Mouse (Mus musculus) heart, postnatal 25 days (tissue): ENCODE measurements at regions not wholly inside any gene's neighbourhood (a gene's known extent, or its start where the extent isn't known, plus 50 kb on each side); places are given as distances from the start of the nearest gene placed in this dataset.
"Not testable (repeated sequence)": the region's sequence is repeated elsewhere in the genome, so short reads cannot be mapped to it uniquely, and the experiment has no call there.

Source experiments
- DNase-seq: peaks from one replicate; pipeline ENCODE4 v3.0.0; 2022; ENCODE audit warnings: low spot score
- intact Hi-C: fragments of 180-260 bp; cut with DNase I; formaldehyde crosslinking; loops from one replicate; pipeline ENCODE4 v1.15.1; 2025

DNA sequence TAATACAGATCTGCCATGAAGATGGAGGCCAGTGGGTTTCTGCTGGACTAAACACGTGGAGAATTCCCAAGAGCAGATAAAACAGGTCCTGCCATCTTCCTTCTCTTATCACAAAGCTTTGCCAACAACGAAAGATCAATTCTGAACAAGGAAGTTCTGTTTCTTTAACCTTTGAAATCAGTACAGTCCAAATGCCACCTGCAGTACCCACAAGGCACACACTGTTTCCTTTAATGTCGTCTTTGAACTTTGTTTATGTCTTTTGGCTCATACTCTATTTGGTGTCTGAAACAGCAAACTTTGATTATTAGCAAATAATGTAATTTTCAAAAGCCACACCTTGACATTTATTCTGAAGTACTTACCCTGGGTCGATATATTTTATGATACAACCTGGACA lies 536.5 kb downstream of the Bckdhb start:
- DNase-seq = no peak
- intact Hi-C loops = loop anchor here (10.0 kb wide), 1 partner anchor 1133 kb away; no protein-coding TSS in a partner anchor

DNA sequence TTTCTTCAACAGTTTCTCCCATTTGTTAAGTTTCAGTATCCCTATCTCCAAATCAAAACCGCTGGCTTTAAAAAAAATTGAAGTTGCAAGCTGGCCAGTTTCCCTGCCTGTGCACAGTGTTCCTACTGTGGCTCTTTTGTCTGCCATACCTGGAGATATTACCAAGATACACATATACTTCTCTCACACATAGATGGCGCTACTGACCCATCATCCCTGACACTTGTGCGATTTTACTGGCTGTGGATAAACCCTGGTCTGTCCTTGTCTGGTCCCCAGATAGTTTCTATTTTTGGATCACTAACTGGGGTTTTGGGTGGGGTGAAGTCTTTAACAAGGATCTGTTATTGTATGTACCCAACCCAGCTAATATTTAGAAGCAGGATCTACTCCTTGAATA lies 541.8 kb downstream of the Bckdhb start:
- no peak for DNase-seq
- intact Hi-C loops = loop anchor here (2.0 to 10.0 kb wide), 3 partner anchors 862 to 1221 kb away; no protein-coding TSS in a partner anchor

DNA sequence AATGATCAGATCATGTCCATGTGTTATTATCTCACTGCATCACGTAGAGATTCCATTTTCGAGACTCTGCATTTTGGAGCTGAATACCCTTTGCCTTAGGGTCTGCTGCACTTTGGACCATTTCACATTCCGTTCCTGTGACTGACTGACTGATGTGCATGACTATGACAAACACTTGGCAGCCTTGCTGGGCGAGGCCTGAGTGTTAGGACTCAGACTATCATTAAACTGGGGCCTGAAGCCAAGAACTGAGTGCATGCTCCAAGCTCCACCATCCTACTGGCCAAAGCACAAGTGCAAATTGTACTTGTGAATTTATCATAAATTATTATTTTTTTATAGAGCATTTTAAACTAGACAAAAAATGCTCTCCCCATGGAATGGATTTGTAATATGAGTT lies 547.8 kb downstream of the Bckdhb start:
- peak; percentile 1 for DNase-seq
- intact Hi-C loops = no loop called here

DNA sequence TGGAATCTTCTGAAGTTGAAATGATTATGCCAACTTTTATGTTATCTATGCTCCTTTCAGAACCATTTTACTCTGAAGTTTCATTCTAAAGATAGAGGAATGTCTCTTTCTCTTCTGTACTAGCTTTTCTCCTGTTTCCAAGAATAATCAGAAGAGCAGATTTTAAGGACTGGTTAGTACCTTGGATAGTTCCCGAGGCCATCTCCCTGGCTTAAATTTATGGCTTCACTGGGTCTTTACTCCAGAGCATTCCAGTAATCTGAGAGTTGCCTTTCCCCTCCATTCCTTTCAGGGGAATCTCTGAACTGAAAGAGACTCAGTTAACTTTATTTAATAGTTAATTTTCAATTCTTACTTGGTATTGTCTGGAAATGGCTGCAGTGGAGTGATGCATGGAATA lies 551.0 kb downstream of the Bckdhb start:
- DNase-seq = no peak
- intact Hi-C loops = no loop called here

DNA sequence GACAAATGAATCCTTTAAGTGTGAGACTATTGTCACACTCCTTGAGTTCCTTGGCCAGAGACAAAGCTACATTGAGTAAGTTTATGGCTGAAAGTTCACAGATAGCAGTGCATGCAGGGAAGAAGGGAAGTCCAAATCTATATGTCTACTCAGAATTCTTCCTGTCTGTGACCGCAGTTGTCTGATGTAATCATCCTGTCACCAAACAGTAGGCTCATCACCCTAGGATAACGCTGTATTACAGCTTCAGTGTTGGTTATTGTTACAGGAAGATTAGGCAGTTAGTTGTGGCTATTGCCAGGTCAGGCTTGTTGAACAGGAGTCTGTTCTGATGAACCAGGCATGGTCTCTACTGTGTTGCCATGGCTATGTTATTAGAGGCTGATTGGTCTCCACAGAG lies 574.6 kb downstream of the Bckdhb start:
- DNase-seq = no peak
- intact Hi-C loops = no loop called here

DNA sequence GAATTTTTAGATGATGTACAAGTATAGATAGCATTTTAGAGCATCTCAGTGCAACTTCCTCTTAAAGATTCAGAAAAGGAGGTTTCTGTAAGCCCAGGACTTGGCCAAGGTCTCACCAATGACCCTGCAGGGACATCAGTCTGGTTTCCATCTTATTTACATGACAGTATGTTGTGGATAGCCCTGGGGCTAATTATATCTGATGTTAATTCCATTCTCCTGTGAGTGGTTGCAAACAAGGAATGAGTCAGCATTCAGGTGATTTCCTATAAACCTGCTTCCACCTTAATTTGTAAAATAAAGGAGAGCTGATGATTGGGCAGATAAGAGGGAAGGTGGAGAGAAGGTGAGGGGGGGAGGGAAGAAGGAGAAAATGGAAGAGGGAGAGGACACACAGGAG lies 578.0 kb downstream of the Bckdhb start:
- intact Hi-C loops, DNase-seq: not testable (repeated sequence)

DNA sequence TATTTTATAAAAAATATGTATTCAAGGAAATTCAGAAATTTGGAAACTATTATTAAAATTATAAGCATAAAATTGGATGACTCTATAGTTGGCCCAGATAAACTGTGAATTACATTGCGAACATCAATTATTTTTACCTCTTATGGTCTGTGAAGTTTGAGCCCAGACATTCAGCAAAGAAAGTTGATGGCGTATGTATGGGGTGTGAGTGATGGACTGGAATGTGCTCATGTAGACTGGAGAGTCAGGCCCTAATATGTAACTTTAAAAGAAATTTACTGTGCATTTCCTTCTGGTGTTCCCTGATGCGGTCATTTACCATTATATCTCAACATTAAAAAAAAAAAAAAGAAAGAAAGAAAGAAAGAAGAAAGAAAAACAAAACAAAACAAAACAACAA lies 592.1 kb downstream of the Bckdhb start:
- no peak for DNase-seq
- intact Hi-C loops = no loop called here

DNA sequence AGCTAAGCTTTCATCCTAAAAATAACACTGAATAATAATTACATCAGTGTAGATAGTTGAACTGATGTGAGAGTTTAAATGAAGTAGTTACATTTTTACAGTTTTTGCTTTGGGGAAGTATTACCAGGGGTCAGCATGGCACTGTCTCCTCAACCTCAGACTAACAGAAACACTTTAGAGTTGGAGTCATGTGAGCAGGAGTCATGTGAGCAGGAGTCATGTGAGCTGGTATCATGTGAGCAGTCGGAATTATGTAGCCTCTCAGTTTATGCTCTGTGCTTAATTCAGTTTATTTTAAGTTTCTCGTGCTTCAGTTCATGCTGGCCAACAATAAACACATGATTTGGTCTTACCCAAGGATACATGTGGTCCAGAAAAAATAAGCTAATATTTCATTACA lies 620.5 kb downstream of the Bckdhb start:
- intact Hi-C loops = no loop called here
- no peak for DNase-seq

DNA sequence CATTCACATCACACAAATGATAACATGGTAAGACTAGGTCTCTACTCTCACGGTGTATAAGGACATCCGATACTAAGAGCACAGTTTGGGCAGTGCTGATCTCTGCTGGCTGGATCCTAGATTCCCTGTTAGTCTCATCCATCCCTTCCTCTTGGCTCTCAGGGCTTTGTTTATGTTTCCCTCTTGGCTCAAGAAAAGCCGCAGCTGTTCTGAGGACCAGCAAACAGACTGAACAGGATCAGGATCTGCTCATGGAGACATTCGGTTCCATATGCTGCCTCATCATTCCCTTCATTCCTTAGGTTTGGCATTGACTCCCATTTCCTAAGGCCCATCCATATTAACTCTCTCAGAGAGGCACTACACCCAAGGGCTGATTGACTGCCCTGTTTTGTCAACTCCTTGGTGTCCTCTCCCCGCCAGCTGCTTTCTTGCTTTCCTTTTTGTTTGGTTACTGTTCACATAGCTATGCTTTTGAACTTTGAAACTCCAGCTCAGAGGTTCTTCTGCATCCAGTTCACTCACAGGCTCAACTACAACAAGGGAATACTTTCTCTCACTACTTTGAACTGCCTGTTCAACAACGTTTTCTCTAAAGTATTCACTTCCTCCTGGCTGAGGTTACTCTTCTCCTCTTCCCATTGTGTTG lies 623.2 kb downstream of the Bckdhb start:
- no peak for DNase-seq
- intact Hi-C loops = no loop called here

DNA sequence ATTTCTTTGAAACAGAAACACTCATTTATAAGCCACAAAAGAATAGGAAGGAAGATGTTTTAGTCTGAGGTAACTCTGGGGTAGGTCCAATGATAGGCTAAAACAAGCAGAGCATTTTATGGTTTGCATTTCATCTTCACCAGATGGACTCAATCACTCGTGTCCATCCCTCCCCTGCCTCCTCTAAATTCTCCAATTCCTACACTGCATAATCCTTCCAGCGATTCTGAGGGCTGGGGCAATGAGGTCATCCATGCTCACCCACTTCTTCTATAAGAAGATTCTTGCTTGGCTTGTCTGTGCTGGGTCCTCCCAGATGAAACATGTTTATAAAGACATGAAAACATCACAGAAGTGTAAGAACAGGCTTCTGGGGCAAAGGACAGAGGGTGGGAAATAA lies 630.3 kb downstream of the Bckdhb start:
- DNase-seq = no peak
- intact Hi-C loops = no loop called here

DNA sequence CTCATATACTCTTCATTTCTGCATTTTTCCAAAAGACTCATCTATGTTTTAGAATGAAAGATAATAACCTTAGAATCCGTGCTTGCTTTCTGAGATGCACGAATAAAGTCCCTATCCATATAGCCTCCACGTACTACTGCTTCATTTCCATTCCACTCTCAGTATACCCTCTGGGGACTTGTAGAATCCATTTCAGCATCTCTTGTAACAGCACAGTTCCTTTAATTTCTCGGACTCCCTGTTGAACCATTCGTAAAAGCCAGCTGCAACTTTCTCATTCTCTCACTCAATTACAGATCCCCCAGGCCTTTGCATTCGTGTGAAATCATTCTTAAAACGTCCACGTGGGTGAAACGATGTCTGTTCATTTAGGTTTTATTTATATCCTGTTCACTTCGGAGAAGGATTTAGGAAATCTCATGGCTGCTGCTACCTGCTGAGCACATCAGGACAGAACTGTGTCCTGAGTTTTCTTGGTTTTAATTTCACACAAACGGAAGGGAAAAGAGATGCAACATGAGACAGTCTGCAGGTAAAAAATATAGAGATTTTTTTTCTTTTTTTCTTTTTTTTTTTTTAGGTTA lies 631.4 kb downstream of the Bckdhb start:
- intact Hi-C loops = no loop called here

DNA sequence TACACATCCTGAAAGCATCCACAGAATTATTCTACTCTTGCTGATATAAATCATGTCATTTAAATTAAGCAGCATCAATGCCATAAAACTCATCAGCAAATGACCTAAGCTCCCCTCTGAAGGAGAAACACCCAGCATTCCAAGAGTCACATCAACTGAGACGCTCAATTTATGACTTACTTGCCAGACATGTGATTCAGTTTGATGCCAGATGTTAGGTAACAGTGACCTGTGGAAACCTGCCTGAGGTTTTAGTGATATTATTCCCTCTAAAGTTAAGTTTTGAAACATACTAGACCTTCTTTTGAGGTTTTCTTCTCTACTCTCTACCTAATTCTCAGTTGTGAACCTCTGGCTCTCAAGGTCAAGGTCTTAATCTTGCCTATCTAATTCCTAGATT lies 633.4 kb downstream of the Bckdhb start:
- DNase-seq = no peak
- intact Hi-C loops = no loop called here

More for the DNA sequence above, 631.4 kb downstream of the Bckdhb start:
- no peak for DNase-seq

DNA sequence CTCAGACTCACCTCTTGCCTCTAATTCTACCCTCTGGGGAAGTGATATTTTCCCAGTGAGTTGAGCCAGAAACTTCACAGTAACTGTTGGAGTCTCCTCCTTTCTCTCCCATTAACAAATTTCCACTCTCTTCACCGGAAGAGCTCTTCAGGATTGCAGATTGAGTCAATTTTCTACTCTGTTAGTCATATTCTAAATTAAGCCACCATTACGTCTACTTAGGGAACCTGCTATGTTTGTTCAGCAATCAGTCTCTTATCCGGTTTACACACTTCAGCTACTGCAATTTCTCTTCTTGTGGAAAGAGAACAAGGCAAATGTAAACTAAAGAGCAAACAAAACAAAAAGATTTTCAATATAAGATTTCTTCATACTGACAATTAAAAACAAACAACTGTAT lies 644.6 kb downstream of the Bckdhb start:
- DNase-seq = no peak
- intact Hi-C loops = no loop called here

DNA sequence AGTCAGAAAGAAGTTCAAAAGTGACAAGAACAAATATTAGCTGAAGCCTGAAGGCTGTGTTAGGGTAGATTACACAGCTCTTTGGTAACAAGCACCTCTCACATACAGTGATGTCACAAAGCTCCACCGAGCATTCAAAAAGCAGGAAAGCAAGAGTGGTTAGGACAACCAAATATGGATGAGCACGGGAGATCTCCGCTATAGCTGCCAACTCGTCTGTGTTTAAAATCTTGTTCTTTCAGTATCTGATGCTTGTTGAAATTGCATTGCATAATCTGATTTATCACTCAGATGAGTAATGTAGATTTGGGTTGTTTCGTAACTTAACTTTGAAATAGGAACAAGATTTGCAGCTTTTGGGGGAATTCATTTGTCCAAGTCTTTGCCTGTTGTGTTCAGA lies 652.8 kb downstream of the Bckdhb start:
- intact Hi-C loops = no loop called here
- DNase-seq = no peak

DNA sequence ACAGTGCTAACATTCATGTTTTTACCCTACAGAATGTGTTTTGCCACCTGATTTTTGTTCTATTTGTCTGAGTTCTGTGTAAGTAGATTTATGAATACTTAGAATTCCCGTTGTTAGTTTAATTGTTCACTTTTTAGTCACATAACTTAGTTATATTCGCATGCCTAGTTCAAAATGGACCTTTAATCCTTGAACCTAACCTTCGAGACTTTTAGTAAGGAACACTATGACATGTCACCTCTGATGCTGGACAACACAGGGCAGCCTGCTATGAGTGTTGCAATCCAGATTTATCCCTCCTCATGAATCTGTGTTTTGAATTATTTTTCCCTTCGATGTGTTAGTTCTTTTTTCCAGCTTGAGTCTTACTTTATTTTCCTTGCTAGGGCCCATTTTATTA lies 662.8 kb downstream of the Bckdhb start:
- intact Hi-C loops = no loop called here
- DNase-seq = no peak

DNA sequence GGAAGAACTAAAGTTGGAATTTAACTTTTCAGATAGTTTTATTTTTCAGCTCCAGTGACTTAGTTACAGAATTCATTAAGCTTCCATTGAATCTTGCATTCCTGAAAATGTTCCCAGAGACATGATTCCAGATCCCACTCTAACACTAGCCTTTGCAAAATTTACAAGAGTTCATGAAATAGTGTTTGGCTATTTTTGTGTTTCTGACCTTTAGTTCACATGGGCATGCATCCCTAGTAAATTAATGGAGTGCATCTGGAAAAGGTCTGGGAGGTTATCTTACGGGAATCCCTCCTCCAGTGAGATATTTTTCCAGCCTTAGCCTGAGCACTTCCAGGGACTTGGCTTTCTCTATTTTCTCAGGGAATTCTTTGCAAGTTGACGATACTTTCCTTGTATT lies 669.8 kb downstream of the Bckdhb start:
- intact Hi-C loops = no loop called here
- no peak for DNase-seq
